Mouse (Mus musculus) cerebellum, adult 2 months (tissue): ENCODE data around the gene Gm13288.
A peak's percentile ranks its signal among the peaks of the same experiment; 100 is the strongest.
"Not testable (repeated sequence)": the region's sequence is repeated elsewhere in the genome, so short reads cannot be mapped to it uniquely, and the experiment has no call there.

Source experiments
- CTCF ChIP-seq: fragments of 200-500 bp; IDR thresholded peaks from 2 replicates; pipeline ENCODE4 v1.5.1; 2011; ENCODE audit warnings: low read depth, mild to moderate bottlenecking, control low read depth, low read length, moderate library complexity, borderline replicate concordance; ENCODE audit not compliant: insufficient read depth
- POLR2A ChIP-seq: fragments of 200-500 bp; IDR thresholded peaks from 2 replicates; pipeline ENCODE4 v1.6.1; 2011; ENCODE audit warnings: low read length, control low read depth, borderline replicate concordance; ENCODE audit not compliant: insufficient read depth

- TF ChIP-seq CTCF: peak; percentile 9; the same call in 1 of the 2 replicates
- TF ChIP-seq POLR2A: not testable (repeated sequence)
These were observed 11.2 kb upstream of the Gm13288 start, which contains the start of gene Gm13275 for GRCm38 (mm10) chr4:88793936-88794675.
